Mouse (Mus musculus): Measurements from ENCODE around the gene Nsl1.
"Not testable (repeated sequence)": the region's sequence is repeated elsewhere in the genome, so short reads cannot be mapped to it uniquely, and the experiment has no call there.

The Nsl1 gene

GRCm38 (mm10) chr1:191062781-191063485 is at the start of gene Nsl1, which contains the start of gene Tatdn3:
TSS of gene Nsl1 (plus strand) at chr1:191063012.
TSS of gene Tatdn3 (minus strand) at chr1:191062932.
- DNase-seq (ENCODE audit: low read depth, low spot score): peak; percentile 86

- no peak for DNase-seq (ENCODE audit: low read depth, low spot score)
Observed at GRCm38 (mm10) chr1:191014271-191014670, 48.5 kb upstream of the Nsl1 start.

- no peak for DNase-seq (ENCODE audit: low read depth, low spot score)
Observed at GRCm38 (mm10) chr1:191019803-191020202, 43.0 kb upstream of the Nsl1 start.

GRCm38 (mm10) chr1:191020217-191020924 is 42.4 kb upstream of the Nsl1 start:
- DNase-seq (ENCODE audit: low read depth, low spot score): no peak

GRCm38 (mm10) chr1:191021016-191021415 is 41.8 kb upstream of the Nsl1 start:
- DNase-seq (ENCODE audit: low read depth, low spot score): no peak

- DNase-seq (ENCODE audit: low read depth, low spot score): peak; percentile 24
Observed at GRCm38 (mm10) chr1:191023140-191023539, 39.7 kb upstream of the Nsl1 start.

GRCm38 (mm10) chr1:191023806-191024205 is 39.0 kb upstream of the Nsl1 start:
- DNase-seq (ENCODE audit: low read depth, low spot score): not testable (repeated sequence)

- peak; percentile 39 for DNase-seq (ENCODE audit: low read depth, low spot score)
Observed at GRCm38 (mm10) chr1:191025016-191026012, 37.5 kb upstream of the Nsl1 start.

GRCm38 (mm10) chr1:191026021-191026713 is 36.6 kb upstream of the Nsl1 start, which contains the start of gene Flvcr1:
TSS of gene Flvcr1 (minus strand) at chr1:191026158.
- DNase-seq (ENCODE audit: low read depth, low spot score): peak; percentile 100

GRCm38 (mm10) chr1:191030182-191030581 is 32.6 kb upstream of the Nsl1 start:
- peak; percentile 12 for DNase-seq (ENCODE audit: low read depth, low spot score)

- peak; percentile 94 for DNase-seq (ENCODE audit: low read depth, low spot score)
Observed at GRCm38 (mm10) chr1:191030922-191031425, 31.8 kb upstream of the Nsl1 start.

- peak; percentile 54 for DNase-seq (ENCODE audit: low read depth, low spot score)
Observed at GRCm38 (mm10) chr1:191035649-191036048, 27.2 kb upstream of the Nsl1 start.

- DNase-seq (ENCODE audit: low read depth, low spot score): no peak
Observed at GRCm38 (mm10) chr1:191036554-191037334, 26.1 kb upstream of the Nsl1 start, which contains the start of gene Spata45. TSS of gene Spata45 (plus strand) at chr1:191036639.

GRCm38 (mm10) chr1:191037999-191038398 is 24.8 kb upstream of the Nsl1 start:
- DNase-seq (ENCODE audit: low read depth, low spot score): no peak

- no peak for DNase-seq (ENCODE audit: low read depth, low spot score)
Observed at GRCm38 (mm10) chr1:191041352-191041751, 21.5 kb upstream of the Nsl1 start.

- DNase-seq (ENCODE audit: low read depth, low spot score): no peak
Observed at GRCm38 (mm10) chr1:191042106-191042505, 20.7 kb upstream of the Nsl1 start.

GRCm38 (mm10) chr1:191042688-191043087 is 20.1 kb upstream of the Nsl1 start:
- DNase-seq (ENCODE audit: low read depth, low spot score): peak; percentile 14

- no peak for DNase-seq (ENCODE audit: low read depth, low spot score)
Observed at GRCm38 (mm10) chr1:191045264-191045663, 17.5 kb upstream of the Nsl1 start.

GRCm38 (mm10) chr1:191046231-191046824 is 16.5 kb upstream of the Nsl1 start:
- DNase-seq (ENCODE audit: low read depth, low spot score): no peak
